Mouse (Mus musculus) CH12.LX (cell line): ENCODE data around the gene Lsm2. TPM values are rescaled to one million over a fixed set of nuclear protein-coding genes. Genes with fewer than 3 reads are reported as not detected.

ENCODE experiments used
- DNase-seq: peaks from one replicate; pipeline ENCODE4 v3.0.0-alpha.2; 2013; ENCODE audit errors: extremely low read depth
- H3K27ac ChIP-seq: 2 replicates; pipeline ENCODE4 v1.5.1; 2012; ENCODE audit warnings: low read depth, mild to moderate bottlenecking, control low read depth, moderate library complexity; ENCODE audit not compliant: insufficient read depth
- H3K27me3 ChIP-seq: replicated peaks from 2 replicates; pipeline ENCODE3; 2012; ENCODE audit warnings: inconsistent platforms
- H3K36me3 ChIP-seq, 2 experiments: replicated peaks in 1 of 2; 2 replicates each; pipeline versions ENCODE3 to v1.6.1; 2012; ENCODE audit warnings: inconsistent platforms in 1 of 2, low read length in 1 of 2, mild to moderate bottlenecking in 1 of 2, mixed read lengths in 1 of 2, moderate library complexity in 1 of 2; ENCODE audit not compliant: control insufficient read depth in 1 of 2, insufficient read depth in 1 of 2
- H3K4me1 ChIP-seq, 2 experiments: 2 replicates each; pipeline ENCODE4 v1.6.1; 2012; ENCODE audit warnings: inconsistent platforms in 1 of 2, moderate library complexity in 1 of 2; ENCODE audit not compliant: insufficient read depth in 2 of 2, control insufficient read depth in 1 of 2
- H3K4me2 ChIP-seq: 2 replicates; pipeline ENCODE4 v1.6.1; 2012; ENCODE audit warnings: low read depth, mild to moderate bottlenecking, control low read depth; ENCODE audit not compliant: poor library complexity, insufficient read depth, severe bottlenecking
- H3K4me3 ChIP-seq, 3 experiments: fragments of 150-350 bp in 1 of 3; sonication (generic) in 1 of 3; replicated peaks in 1 of 3; 2 replicates each; pipeline versions ENCODE3 to v1.5.1; 2011 to 2012; ENCODE audit warnings: low read depth in 2 of 3, low read length in 2 of 3, mild to moderate bottlenecking in 2 of 3, moderate library complexity in 2 of 3, control low read depth in 1 of 3, improper control_type of control experiment in 1 of 3, inconsistent platforms in 1 of 3, mixed read lengths in 1 of 3; ENCODE audit not compliant: poor library complexity in 1 of 3
- H3K79me2 ChIP-seq: replicated peaks from 2 replicates; pipeline ENCODE4 v1.6.1; 2012; ENCODE audit warnings: mild to moderate bottlenecking, moderate library complexity; ENCODE audit not compliant: control insufficient read depth, poor library complexity, insufficient read depth, severe bottlenecking; ENCODE audit errors: extremely low read depth
- H3K9ac ChIP-seq: 2 replicates; pipeline ENCODE4 v1.6.1; 2012; ENCODE audit warnings: low read depth, mild to moderate bottlenecking, control low read depth, moderate library complexity; ENCODE audit not compliant: insufficient read depth
- H3K9me3 ChIP-seq: replicated peaks from 2 replicates; pipeline ENCODE3; 2012; ENCODE audit warnings: low read length, inconsistent platforms, mixed read lengths
- BHLHE40 ChIP-seq: IDR thresholded peaks from 2 replicates; pipeline ENCODE4 v1.6.1; 2011; ENCODE audit warnings: mild to moderate bottlenecking, low read depth, low read length, improper control_type of control experiment
- CHD1 ChIP-seq: IDR thresholded peaks from 2 replicates; pipeline ENCODE4 v1.6.1; 2012; ENCODE audit warnings: low read depth, low read length, improper control_type of control experiment, inconsistent platforms
- CHD2 ChIP-seq: IDR thresholded peaks from 2 replicates; pipeline ENCODE4 v1.6.1; 2011; ENCODE audit warnings: low read length, improper control_type of control experiment
- CTCF ChIP-seq, 2 experiments: IDR thresholded peaks in 1 of 2; conservative IDR thresholded peaks in 1 of 2; 2 replicates each; pipeline ENCODE4 v1.5.1; 2011 to 2012; ENCODE audit warnings: low read depth in 2 of 2, low read length in 2 of 2, improper control_type of control experiment in 1 of 2, inconsistent platforms in 1 of 2, mild to moderate bottlenecking in 1 of 2, moderate library complexity in 1 of 2
- E2F4 ChIP-seq: IDR thresholded peaks from 2 replicates; pipeline ENCODE4 v1.6.1; 2011; ENCODE audit warnings: low read depth, low read length, improper control_type of control experiment; ENCODE audit not compliant: insufficient replicate concordance
- ELF1 ChIP-seq: IDR thresholded peaks from 2 replicates; pipeline ENCODE4 v1.6.1; 2014; ENCODE audit warnings: low read depth, mild to moderate bottlenecking, inconsistent platforms, low read length, improper control_type of control experiment
- EP300 ChIP-seq: IDR thresholded peaks from 2 replicates; pipeline ENCODE4 v1.6.1; 2011; ENCODE audit warnings: low read length, improper control_type of control experiment
- ETS1 ChIP-seq: conservative IDR thresholded peaks from 2 replicates; pipeline ENCODE4 v1.6.1; 2012; ENCODE audit warnings: low read depth, mild to moderate bottlenecking, inconsistent platforms, low read length, improper control_type of control experiment, moderate library complexity
- GABPA ChIP-seq: IDR thresholded peaks from 2 replicates; pipeline ENCODE4 v1.6.1; 2012; ENCODE audit warnings: low read depth, low read length, improper control_type of control experiment, inconsistent platforms; ENCODE audit not compliant: insufficient replicate concordance
- IRF4 ChIP-seq: IDR thresholded peaks from 2 replicates; pipeline ENCODE4 v1.6.1; 2014; ENCODE audit warnings: low read depth, mild to moderate bottlenecking, inconsistent platforms, low read length, improper control_type of control experiment
- JUND ChIP-seq: conservative IDR thresholded peaks from 2 replicates; pipeline ENCODE4 v1.6.1; 2011; ENCODE audit warnings: low read depth, low read length, improper control_type of control experiment
- KAT2A ChIP-seq: IDR thresholded peaks from 2 replicates; pipeline ENCODE4 v1.6.1; 2012; ENCODE audit warnings: low read length, improper control_type of control experiment, inconsistent platforms; ENCODE audit not compliant: insufficient replicate concordance
- MAFK ChIP-seq: IDR thresholded peaks from 2 replicates; pipeline ENCODE4 v1.6.1; 2011; ENCODE audit warnings: low read length, improper control_type of control experiment; ENCODE audit not compliant: insufficient replicate concordance
- MAX ChIP-seq: IDR thresholded peaks from 2 replicates; pipeline ENCODE4 v1.6.1; 2011; ENCODE audit warnings: low read length, improper control_type of control experiment
- MAZ ChIP-seq: IDR thresholded peaks from 2 replicates; pipeline ENCODE4 v1.6.1; 2012; ENCODE audit warnings: low read depth, mild to moderate bottlenecking, inconsistent platforms, low read length, improper control_type of control experiment, moderate library complexity
- MEF2A ChIP-seq: IDR thresholded peaks from 2 replicates; pipeline ENCODE4 v1.6.1; 2014; ENCODE audit warnings: low read depth, mild to moderate bottlenecking, inconsistent platforms, low read length, improper control_type of control experiment, borderline replicate concordance
- MXI1 ChIP-seq: IDR thresholded peaks from 2 replicates; pipeline ENCODE4 v1.6.1; 2011; ENCODE audit warnings: mild to moderate bottlenecking, low read depth, low read length, improper control_type of control experiment
- MYC ChIP-seq: IDR thresholded peaks from 2 replicates; pipeline ENCODE4 v1.6.1; 2011; ENCODE audit warnings: low read depth, mild to moderate bottlenecking, improper control_type of control experiment, low read length
- NRF1 ChIP-seq: IDR thresholded peaks from 2 replicates; pipeline ENCODE4 v1.6.1; 2014; ENCODE audit warnings: low read depth, mild to moderate bottlenecking, inconsistent platforms, low read length, improper control_type of control experiment, moderate library complexity
- PAX5 ChIP-seq: IDR thresholded peaks from 2 replicates; pipeline ENCODE4 v1.6.1; 2012; ENCODE audit warnings: low read length, inconsistent platforms, mixed read lengths
- POLR2A ChIP-seq: IDR thresholded peaks from 2 replicates; pipeline ENCODE4 v1.6.1; 2011; ENCODE audit warnings: low read depth, mild to moderate bottlenecking, improper control_type of control experiment, low read length
- POLR2AphosphoS2 ChIP-seq: IDR thresholded peaks from 2 replicates; pipeline ENCODE4 v1.6.1; 2011; ENCODE audit warnings: low read depth, low read length, improper control_type of control experiment
- RAD21 ChIP-seq: IDR thresholded peaks from 2 replicates; pipeline ENCODE4 v1.6.1; 2011; ENCODE audit warnings: low read depth, mild to moderate bottlenecking, low read length, improper control_type of control experiment, moderate library complexity
- RCOR1 ChIP-seq: conservative IDR thresholded peaks from 2 replicates; pipeline ENCODE4 v1.6.1; 2012; ENCODE audit warnings: low read depth, mild to moderate bottlenecking, inconsistent platforms, low read length, improper control_type of control experiment
- SIN3A ChIP-seq: IDR thresholded peaks from 2 replicates; pipeline ENCODE4 v1.6.1; 2012; ENCODE audit warnings: low read length, improper control_type of control experiment, inconsistent platforms
- SMC3 ChIP-seq: IDR thresholded peaks from 2 replicates; pipeline ENCODE4 v1.6.1; 2011; ENCODE audit warnings: low read depth, low read length, improper control_type of control experiment
- TBP ChIP-seq: conservative IDR thresholded peaks from 2 replicates; pipeline ENCODE4 v1.6.1; 2011; ENCODE audit warnings: low read depth, low read length, improper control_type of control experiment
- TCF12 ChIP-seq: IDR thresholded peaks from 2 replicates; pipeline ENCODE4 v1.6.1; 2014; ENCODE audit warnings: low read depth, mild to moderate bottlenecking, inconsistent platforms, low read length, improper control_type of control experiment
- UBTF ChIP-seq: IDR thresholded peaks from 2 replicates; pipeline ENCODE4 v1.6.1; 2012; ENCODE audit warnings: low read depth, mild to moderate bottlenecking, inconsistent platforms, low read length, improper control_type of control experiment, moderate library complexity
- USF1 ChIP-seq: IDR thresholded peaks from 2 replicates; pipeline ENCODE4 v1.6.1; 2014; ENCODE audit warnings: low read depth, mild to moderate bottlenecking, inconsistent platforms, low read length, improper control_type of control experiment
- USF2 ChIP-seq: conservative IDR thresholded peaks from 2 replicates; pipeline ENCODE4 v1.6.1; 2011; ENCODE audit warnings: low read depth, low read length, improper control_type of control experiment
- ZC3H11A ChIP-seq: IDR thresholded peaks from 2 replicates; pipeline ENCODE4 v1.6.1; 2012; ENCODE audit warnings: low read depth, mild to moderate bottlenecking, inconsistent platforms, low read length, improper control_type of control experiment
- ZKSCAN1 ChIP-seq: IDR thresholded peaks from 2 replicates; pipeline ENCODE4 v1.6.1; 2012; ENCODE audit warnings: low read depth, inconsistent platforms, low read length, improper control_type of control experiment, borderline replicate concordance
- ZMIZ1 ChIP-seq: IDR thresholded peaks from 2 replicates; pipeline ENCODE4 v1.6.1; 2012; ENCODE audit warnings: low read depth, mild to moderate bottlenecking, inconsistent platforms, low read length, improper control_type of control experiment
- dilution Hi-C: fragments of 300-500 bp; cut with MboI; formaldehyde crosslinking; loops from 2 replicates; pipeline ENCODE4 v1.14.3; 2020; ENCODE audit warnings: low sequenced_read_pairs; ENCODE audit not compliant: extremely low pct_unique_long_range_greater_than_20kb, extremely low pct_ligation_motif_present
- in situ Hi-C: fragments of 300-500 bp; cut with MboI; formaldehyde crosslinking; loops from 3 replicates; pipeline ENCODE4 v1.14.3; 2019; ENCODE audit warnings: low sequenced_read_pairs, low pct_ligation_motif_present, low pct_unique_long_range_greater_than_20kb, mixed read lengths
- polyA plus RNA-seq: library from polyadenylated mRNA; unstranded; fragments of >175 nt; gene quantifications from 2 replicates; pipeline ENCODE4 v1.2.1, GENCODE M21; 2012; ENCODE audit warnings: low read depth; ENCODE audit not compliant: insufficient read length
- total RNA-seq, 2 experiments: library from RNA; depleted of rRNA; stranded (reverse); fragments of 300-350 nt in 1 of 2; fragments of >200 nt in 1 of 2; gene quantifications; 2 replicates each; pipeline ENCODE4 v1.2.3; 2012 to 2014

Gene Lsm2
- total and polyA plus RNA-seq, 3 experiments = 104 to 345 (median 135) TPM

GRCm38 (mm10) chr17:35000717-35001451 lies 19.2 kb downstream of the Lsm2 start, which contains the start of gene Vars (continued):
- peak; percentile 87 for TF ChIP-seq UBTF
- TF ChIP-seq ZKSCAN1 = no peak
- TF ChIP-seq GABPA = no peak
- no peak for TF ChIP-seq MAZ
- TF ChIP-seq, all 38 proteins: peak for 17

- DNase-seq = peak; percentile 58
- Histone ChIP-seq H3K4me3 (peak overlapping the region; percentile 84 to 94 (median 86)), H3K36me3 (peaks cover 48 to 57% of the 10 kb centered on the region in 2 experiments), H3K9ac (peak overlapping the region; percentile 100), H3K4me2 (peak overlapping the region; percentile 14; the same call in 1 of the 2 replicates), H3K9me3 (peaks cover 34% of the 10 kb centered on the region), H3K27ac (peak overlapping the region; percentile 100), H3K79me2 (peaks cover 36% of the 10 kb centered on the region), H3K4me1 (peaks cover 7 to 8% of the 10 kb centered on the region in 2 experiments; a peak in 3 of 4 replicates), H3K27me3 (no peaks in the 10 kb centered on the region)
- in situ Hi-C loops (no loop called here), dilution Hi-C loops (no loop called here)
- no peak for TF ChIP-seq USF1
- TF ChIP-seq MAX = peak; percentile 62; the same call in 1 of the 2 replicates
- no peak for TF ChIP-seq GABPA
- TF ChIP-seq TCF12 = peak; percentile 36; the same call in 1 of the 2 replicates
- no peak for TF ChIP-seq E2F4
- TF ChIP-seq ZC3H11A = no peak
- TF ChIP-seq CHD2 = no peak
- peak; percentile 79 for TF ChIP-seq MYC
- no peak for TF ChIP-seq POLR2AphosphoS2
- peak; percentile 30; the same call in 1 of the 2 replicates for TF ChIP-seq BHLHE40
- peak; percentile 12 for TF ChIP-seq POLR2A
- TF ChIP-seq ZMIZ1 = peak; percentile 56
- 0 out of 2 replicates have a peak, but pooled peaks have one; percentile 37 for TF ChIP-seq KAT2A
- TF ChIP-seq JUND = no peak
- TF ChIP-seq UBTF = 0 out of 2 replicates have a peak, but pooled peaks have one; percentile 17
- peak; percentile 22; the same call in 1 of the 2 replicates for TF ChIP-seq SIN3A
- TF ChIP-seq USF2 = no peak
- TF ChIP-seq EP300 = no peak
- TF ChIP-seq CHD1 = peak; percentile 80; the same call in 1 of the 2 replicates
- peak; percentile 51; the same call in 1 of the 2 replicates for TF ChIP-seq MXI1
- no peak for TF ChIP-seq RAD21
- TF ChIP-seq ELF1 = no peak
- TF ChIP-seq RCOR1 = 0 out of 2 replicates have a peak, but pooled peaks have one; percentile 13
- TF ChIP-seq TBP = 0 out of 2 replicates have a peak, but pooled peaks have one; percentile 25
- no peak for TF ChIP-seq NRF1
- TF ChIP-seq IRF4 = 0 out of 2 replicates have a peak, but pooled peaks have one; percentile 37
- no peak for TF ChIP-seq ETS1
- no peak for TF ChIP-seq PAX5
- no peak for TF ChIP-seq MAFK
- TF ChIP-seq SMC3 = no peak
- TF ChIP-seq MAZ = no peak
- no peak for TF ChIP-seq MEF2A
- no peak for TF ChIP-seq CTCF (conservative IDR thresholded peaks at IDR 0.05 in 1 of 2, IDR thresholded peaks at IDR 0.05 in 1 of 2; ENCODE audit: low read depth in 2 of 2, low read length in 2 of 2)
Measured at GRCm38 (mm10) chr17:35001452-35002152, 19.9 kb downstream of the Lsm2 start.
